Comparison of ENCODE assay signal across 18 mouse cellular contexts in genomic region chr3:44715463-44715862, GRCm38 (mm10).
DNase-seq lines count a peak whose midpoint lies in the region; TF ChIP-seq lines count a peak whose summit lies in the region.
"Had no signal": no experiment of that assay in that cellular context is flagged by ENCODE, and none has a peak within 500 bp of the region (broad histone marks: within the 10 kb centered on the region; RNA-seq: fewer than 3 reads in every experiment).

No protein-coding gene starts in this region.

- dilution Hi-C loops in CH12.LX (cut with MboI; ENCODE audit: extremely low pct_ligation_motif_present, extremely low pct_unique_long_range_greater_than_20kb, low sequenced_read_pairs): no loop called here

- no peaks in the 10 kb centered on the region for H3K36me3 ChIP-seq in CH12.LX (replicated peaks in 1 of 2; ENCODE audit: control insufficient read depth in 1 of 2, insufficient read depth in 1 of 2, low read length in 1 of 2)
- H3K36me3 ChIP-seq: G1E had no signal

- H3K4me1 ChIP-seq in CH12.LX (ENCODE audit: control insufficient read depth in 1 of 2, insufficient read depth in 2 of 2): no peaks in the 10 kb centered on the region

- TF ChIP-seq EP300 in CH12.LX (IDR thresholded peaks at IDR 0.05; ENCODE audit: low read length): peak; percentile 77

- H3K4me3 ChIP-seq in CH12.LX (replicated peaks in 1 of 3; ENCODE audit: low read depth in 2 of 3, low read length in 2 of 3, poor library complexity in 1 of 3): no peak overlapping the region

- TF ChIP-seq RAD21 in CH12.LX (IDR thresholded peaks at IDR 0.05; ENCODE audit: low read depth, low read length): no peak

- H3K79me2 ChIP-seq in CH12.LX (replicated peaks; ENCODE audit: control insufficient read depth, extremely low read depth, insufficient read depth, poor library complexity, severe bottlenecking): no peaks in the 10 kb centered on the region

- in situ Hi-C loops in CH12.LX (cut with MboI; ENCODE audit: low pct_ligation_motif_present, low pct_unique_long_range_greater_than_20kb, low sequenced_read_pairs): no loop called here

- no peak for TF ChIP-seq CTCF in CH12.LX (conservative IDR thresholded peaks at IDR 0.05 in 1 of 2, IDR thresholded peaks at IDR 0.05 in 1 of 2; ENCODE audit: low read depth in 2 of 2, low read length in 2 of 2)

- H3K9me3 ChIP-seq in CH12.LX (replicated peaks; ENCODE audit: low read length): peaks cover 9% of the 10 kb centered on the region

- H3K27me3 ChIP-seq in CH12.LX (replicated peaks): no peaks in the 10 kb centered on the region
- H3K27me3 ChIP-seq: Patski had no signal

- DNase-seq in A20 (ENCODE audit: low read depth, low spot score) (peak; percentile 46), CH12.LX (ENCODE audit: extremely low read depth) (peak; percentile 3)
- no peak for DNase-seq in kidney, postnatal 25 days
- no peak for DNase-seq in right cerebral cortex, adult 18-20 months
- DNase-seq: adrenal gland, adult 2 months; adrenal gland, adult 8-10 months; adrenal gland, postnatal 10 days; adrenal gland, postnatal 14 days; adrenal gland, postnatal 25 days; adrenal gland, postnatal 36 days; B cell, adult 2 months; cerebellum, adult 11 months; cerebellum, adult 11-12 months; cerebellum, adult 18-20 months; cerebellum, adult 2 months; cerebellum, adult 8-10 months had no signal

- H3K27ac ChIP-seq in CH12.LX (ENCODE audit: insufficient read depth, low read depth): no peak overlapping the region

- no peak overlapping the region for H3K9ac ChIP-seq in CH12.LX (ENCODE audit: insufficient read depth, low read depth)

- H3K4me2 ChIP-seq in CH12.LX (ENCODE audit: insufficient read depth, low read depth, poor library complexity, severe bottlenecking): peak overlapping the region; percentile 44

- no peak for TF ChIP-seq POLR2A in CH12.LX (IDR thresholded peaks at IDR 0.05; ENCODE audit: low read depth, low read length)

TF ChIP-seq in CH12.LX, 34 proteins besides CTCF, POLR2A, EP300 and RAD21:
- TF ChIP-seq IRF4 (IDR thresholded peaks at IDR 0.05; ENCODE audit: low read depth, low read length) (peak; percentile 78), MEF2A (IDR thresholded peaks at IDR 0.05; ENCODE audit: borderline replicate concordance, low read depth, low read length) (0 out of 2 replicates have a peak, but pooled peaks have one; percentile 12), TCF12 (IDR thresholded peaks at IDR 0.05; ENCODE audit: low read depth, low read length) (no peak)

Comparison
In these comparisons a context has a peak if more than half of its experiments do, and no peak if none do; other contexts are left out.
1. DNase-seq: peak in A20 (single experiment) and CH12.LX (single experiment); none in kidney, postnatal 25 days (0 of 2) and right cerebral cortex, adult 18-20 months (single experiment).